Comparison of ENCODE assay signal across 17 mouse cellular contexts in genomic region chr3:152585581-152585980, GRCm38 (mm10).
"Had no signal": no experiment of that assay in that cellular context is flagged by ENCODE, and none has a peak within 500 bp of the region (broad histone marks: within the 10 kb centered on the region; RNA-seq: fewer than 3 reads in every experiment).

No protein-coding gene starts in this region.

- DNase-seq: liver, embryonic 13.5 days; liver, postnatal 0 days; lung, adult 2 months; lung, postnatal 14 days; lung, postnatal 36 days; thymus, adult 2 months; thymus, postnatal 25 days; thymus, postnatal 4 days had no signal

- H3K27ac ChIP-seq: liver, embryonic 13.5 days; liver, embryonic 15.5 days; lung, embryonic 15.5 days; macrophage; midbrain, embryonic 13.5 days; midbrain, embryonic 15.5 days; neural tube, embryonic 12.5 days had no signal

- H3K9me3 ChIP-seq: liver, embryonic 13.5 days; liver, embryonic 15.5 days; lung, embryonic 15.5 days; megakaryocyte, embryonic 14.5 days; midbrain, embryonic 13.5 days; midbrain, embryonic 15.5 days; neural tube, embryonic 12.5 days had no signal

- H3K4me1 ChIP-seq: liver, embryonic 13.5 days; liver, embryonic 15.5 days; midbrain, embryonic 13.5 days; midbrain, embryonic 15.5 days; neural tube, embryonic 12.5 days had no signal

- ATAC-seq: liver, postnatal 0 days; lung, postnatal 0 days; midbrain, embryonic 13.5 days; midbrain, embryonic 15.5 days had no signal

- H3K4me2 ChIP-seq: liver, embryonic 13.5 days; liver, embryonic 15.5 days; lung, embryonic 15.5 days; midbrain, embryonic 11.5 days; midbrain, embryonic 13.5 days; midbrain, embryonic 15.5 days; neural tube, embryonic 12.5 days had no signal

- H3K9ac ChIP-seq: liver, embryonic 13.5 days; liver, embryonic 15.5 days; liver, postnatal 0 days; lung, embryonic 15.5 days; midbrain, embryonic 13.5 days; midbrain, embryonic 15.5 days; neural tube, embryonic 12.5 days had no signal

- H3K27me3 ChIP-seq: liver, embryonic 13.5 days; liver, embryonic 15.5 days; lung, embryonic 15.5 days; midbrain, embryonic 13.5 days; midbrain, embryonic 15.5 days; neural tube, embryonic 12.5 days had no signal

- H3K4me3 ChIP-seq: liver, embryonic 13.5 days; liver, embryonic 15.5 days; lung, embryonic 15.5 days; megakaryocyte, embryonic 14.5 days; midbrain, embryonic 13.5 days; midbrain, embryonic 15.5 days; neural tube, embryonic 12.5 days had no signal

- H3K36me3 ChIP-seq: liver, embryonic 13.5 days; liver, embryonic 15.5 days; lung, embryonic 15.5 days; midbrain, embryonic 13.5 days; midbrain, embryonic 15.5 days; neural tube, embryonic 12.5 days had no signal
